Mouse (Mus musculus): ENCODE measurements around the gene Akt3.

DNA sequence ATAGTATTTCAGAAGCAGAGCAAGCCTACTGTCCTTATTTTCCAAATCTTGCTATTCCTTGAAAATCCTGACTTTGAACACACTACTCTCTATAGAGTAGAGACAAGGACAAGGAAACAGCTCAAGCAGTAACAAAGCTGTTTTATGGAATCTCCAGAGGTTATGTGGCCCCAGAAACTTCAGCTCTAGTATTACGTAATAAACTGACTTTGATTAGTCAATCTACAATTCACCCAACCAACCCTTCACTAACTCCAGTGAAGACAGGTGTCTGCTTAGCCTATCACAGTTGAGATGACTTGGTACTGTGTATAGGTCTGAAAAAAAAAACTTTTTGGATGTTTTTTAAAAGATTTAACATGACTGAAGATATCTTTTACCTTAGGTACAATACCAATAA is 67.6 kb downstream of the Akt3 start:
- TF ChIP-seq POLR2A (IDR thresholded peaks at IDR 0.05; ENCODE audit: borderline replicate concordance, low read depth, low read length): no peak
- TF ChIP-seq CTCF (IDR thresholded peaks at IDR 0.05; ENCODE audit: low read depth, low read length): no peak

All from bone marrow macrophage, adult 2 months (primary cell).